Mouse (Mus musculus) kidney, postnatal 0 days (tissue): ENCODE data around the gene Eef1akmt3. TPM values are rescaled to one million over a fixed set of nuclear protein-coding genes. Genes with fewer than 3 reads are reported as not detected.

ENCODE experiments used
- ATAC-seq: fragments of 200-750 bp; cut with Nextera tagmentation; replicated peaks from 2 replicates; pipeline ENCODE4 v1.8.0; 2017; ENCODE audit warnings: low read depth, moderate number of reproducible peaks, moderate TSS enrichment, moderate library complexity; ENCODE audit not compliant: low FRiP score
- DNase-seq: peaks from one replicate; pipeline ENCODE4 v3.0.0-alpha.2; 2016; ENCODE audit warnings: low spot score
- H3K27ac ChIP-seq: fragments of 300-500 bp; sonication (generic); 2 replicates; pipeline ENCODE4 v1.5.1; 2014; ENCODE audit warnings: mild to moderate bottlenecking
- H3K27me3 ChIP-seq: fragments of 300-500 bp; sonication (generic); 2 replicates; pipeline ENCODE4 v1.6.1; 2014; ENCODE audit warnings: low read length, mixed read lengths; ENCODE audit not compliant: insufficient read depth
- H3K36me3 ChIP-seq: fragments of 300-500 bp; sonication (generic); 2 replicates; pipeline ENCODE4 v1.6.1; 2014; ENCODE audit warnings: low read length, mixed read lengths; ENCODE audit not compliant: insufficient read depth
- H3K4me1 ChIP-seq: fragments of 300-500 bp; sonication (generic); replicated peaks from 2 replicates; pipeline ENCODE4 v1.6.1; 2014; ENCODE audit warnings: antibody characterized with exemption, low read length, mixed read lengths; ENCODE audit not compliant: insufficient read depth
- H3K4me2 ChIP-seq: fragments of 300-500 bp; sonication (generic); 2 replicates; pipeline ENCODE4 v1.6.1; 2014; ENCODE audit warnings: mild to moderate bottlenecking, low read length, moderate library complexity, mixed read lengths
- H3K4me3 ChIP-seq: fragments of 300-500 bp; sonication (generic); replicated peaks from 2 replicates; pipeline ENCODE4 v1.5.1; 2014; ENCODE audit warnings: low read depth, low read length
- H3K9ac ChIP-seq: fragments of 300-500 bp; sonication (generic); 2 replicates; pipeline ENCODE4 v1.6.1; 2014; ENCODE audit warnings: low read depth, low read length
- H3K9me3 ChIP-seq: fragments of 300-500 bp; sonication (generic); replicated peaks from 2 replicates; pipeline ENCODE4 v1.6.1; 2016; ENCODE audit warnings: low read length, inconsistent platforms, mixed read lengths
- CTCF ChIP-seq: IDR thresholded peaks from 2 replicates; pipeline ENCODE4 v1.5.1; 2016; ENCODE audit warnings: antibody characterized with exemption, low read depth, mild to moderate bottlenecking, moderate library complexity
- WGBS: fragments of 180-500 bp; shearing (Covaris S2); extraction: QIAGEN DNeasy Blood & Tissue Kit; methylation state at CpG from one replicate; pipeline ENCODE4 v1.1.7; 2014; 5-methylcytosine and 5-hydroxymethylcytosine counted together
- polyA plus RNA-seq: library from polyadenylated mRNA; unstranded; fragments of >200 nt; fragmentation: Nextera tagmentation; extraction: Ambion mirVana; gene quantifications from 2 replicates; pipeline ENCODE4 v1.2.1, GENCODE M21; 2015

Gene Eef1akmt3
- polyA plus RNA-seq, 1 experiment from 2014 or later: 0.89 TPM

- H3K4me2 ChIP-seq: no peak overlapping the region
- no peaks in the 10 kb centered on the region for H3K4me1 ChIP-seq
- no peaks in the 10 kb centered on the region for H3K9me3 ChIP-seq
- H3K27me3 ChIP-seq: no peaks in the 10 kb centered on the region
- TF ChIP-seq CTCF: no peak
- 71% methylated on average over 7 of the region's 8 CpGs for WGBS
- H3K9ac ChIP-seq: no peak overlapping the region
- H3K27ac ChIP-seq: peak overlapping the region; percentile 64; the same call in 1 of the 2 replicates
- H3K36me3 ChIP-seq: no peaks in the 10 kb centered on the region
- peak; percentile 71 for ATAC-seq
- no peak for DNase-seq
- no peak overlapping the region for H3K4me3 ChIP-seq
Measured at GRCm38 (mm10) chr10:127033301-127033741, 8.0 kb downstream of the Eef1akmt3 start.

- Histone ChIP-seq H3K4me1 (no peaks in the 10 kb centered on the region), H3K27ac (peak within 1 kb of the TSS; percentile 81), H3K4me2 (peak within 1 kb of the TSS; percentile 62), H3K36me3 (peaks cover 9% of the 10 kb centered on the region; the same call in 1 of the 2 replicates), H3K9ac (peak within 1 kb of the TSS; percentile 68), H3K9me3 (no peaks in the 10 kb centered on the region), H3K4me3 (peak within 1 kb of the TSS; percentile 69), H3K27me3 (no peaks in the 10 kb centered on the region)
- TF ChIP-seq CTCF: peak; percentile 96
- peak; percentile 93 for DNase-seq
- ATAC-seq: peak; percentile 79
- 5% methylated on average over 56 of the region's 56 CpGs for WGBS
Measured at GRCm38 (mm10) chr10:127030336-127031296, 10.7 kb downstream of the Eef1akmt3 start, which contains the start of gene Tsfm. Gene Tsfm (minus strand): TSS chr10:127030840.

- Histone ChIP-seq H3K4me3 (no peak overlapping the region), H3K9ac (no peak overlapping the region), H3K9me3 (no peaks in the 10 kb centered on the region), H3K27me3 (no peaks in the 10 kb centered on the region), H3K4me1 (no peaks in the 10 kb centered on the region), H3K36me3 (0 out of 2 replicates have a peak, but pooled peaks cover 12% of the 10 kb centered on the region), H3K4me2 (no peak overlapping the region), H3K27ac (no peak overlapping the region)
- TF ChIP-seq CTCF: peak; percentile 15; the same call in 1 of the 2 replicates
- no peak for ATAC-seq
- 59% methylated on average over 16 of the region's 16 CpGs for WGBS
- DNase-seq: no peak
Measured at GRCm38 (mm10) chr10:127018422-127018821, 22.9 kb downstream of the Eef1akmt3 start.

GRCm38 (mm10) chr10:127017071-127017470 is 24.2 kb downstream of the Eef1akmt3 start:
- no peak overlapping the region for H3K9ac ChIP-seq
- H3K4me1 ChIP-seq: no peaks in the 10 kb centered on the region
- no peak overlapping the region for H3K27ac ChIP-seq
- no peak for DNase-seq
- H3K4me2 ChIP-seq: no peak overlapping the region
- ATAC-seq: no peak
- 6% methylated on average over 2 of the region's 2 CpGs for WGBS
- no peaks in the 10 kb centered on the region for H3K27me3 ChIP-seq
- H3K4me3 ChIP-seq: no peak overlapping the region
- no peaks in the 10 kb centered on the region for H3K9me3 ChIP-seq
- no peak for TF ChIP-seq CTCF
- no peaks in the 10 kb centered on the region for H3K36me3 ChIP-seq

GRCm38 (mm10) chr10:127016488-127016887 is 24.8 kb downstream of the Eef1akmt3 start:
- Histone ChIP-seq H3K9ac (no peak overlapping the region), H3K4me3 (no peak overlapping the region), H3K27me3 (no peaks in the 10 kb centered on the region), H3K4me2 (no peak overlapping the region), H3K4me1 (no peaks in the 10 kb centered on the region), H3K36me3 (no peaks in the 10 kb centered on the region), H3K27ac (no peak overlapping the region), H3K9me3 (no peaks in the 10 kb centered on the region)
- ATAC-seq (no peak; the same call in 1 of the 2 replicates), DNase-seq (peak; percentile 47)
- WGBS: 55% methylated on average over 5 of the region's 5 CpGs
- TF ChIP-seq CTCF: peak; percentile 64

- Histone ChIP-seq H3K4me1 (no peaks in the 10 kb centered on the region), H3K4me2 (no peak overlapping the region), H3K9me3 (no peaks in the 10 kb centered on the region), H3K27me3 (no peaks in the 10 kb centered on the region), H3K27ac (no peak overlapping the region), H3K9ac (no peak overlapping the region), H3K4me3 (no peak overlapping the region), H3K36me3 (peaks cover 8% of the 10 kb centered on the region; the same call in 1 of the 2 replicates)
- no peak for DNase-seq
- WGBS: 69% methylated on average over 7 of the region's 7 CpGs
- TF ChIP-seq CTCF: no peak
- ATAC-seq: no peak
Measured at GRCm38 (mm10) chr10:127003806-127004205, 37.5 kb downstream of the Eef1akmt3 start.
